Mouse (Mus musculus) granulocyte monocyte progenitor cell, adult 5-6 weeks (primary cell): Measurements from ENCODE around the gene Slc22a13. TPM values are rescaled to one million over a fixed set of nuclear protein-coding genes. Genes with fewer than 3 reads are reported as not detected.
A peak's percentile ranks its signal among the peaks of the same experiment; 100 is the strongest.
"Not testable (repeated sequence)": the region's sequence is repeated elsewhere in the genome, so short reads cannot be mapped to it uniquely, and the experiment has no call there.

Experiments
- ATAC-seq: replicated peaks from 2 replicates; pipeline ENCODE4 v1.8.0; 2016; ENCODE audit warnings: mild to moderate bottlenecking, moderate TSS enrichment, inconsistent platforms; ENCODE audit not compliant: poor library complexity, severe bottlenecking
- total RNA-seq, 2 experiments: library from RNA; stranded (forward) in 1 of 2; stranded (reverse) in 1 of 2; fragments of 200-712, 200-1000 nt in 1 of 2; fragments of >200 nt in 1 of 2; fragmentation: Nextera tagmentation in 1 of 2; gene quantifications; 2 replicates each; pipeline ENCODE4 v1.2.3; 2014 to 2017

The Slc22a13 gene
- total RNA-seq (2014; fragmentation: Nextera tagmentation) (not detected in 2 replicates), total RNA-seq (2017) (not detected in 2 replicates)

DNA sequence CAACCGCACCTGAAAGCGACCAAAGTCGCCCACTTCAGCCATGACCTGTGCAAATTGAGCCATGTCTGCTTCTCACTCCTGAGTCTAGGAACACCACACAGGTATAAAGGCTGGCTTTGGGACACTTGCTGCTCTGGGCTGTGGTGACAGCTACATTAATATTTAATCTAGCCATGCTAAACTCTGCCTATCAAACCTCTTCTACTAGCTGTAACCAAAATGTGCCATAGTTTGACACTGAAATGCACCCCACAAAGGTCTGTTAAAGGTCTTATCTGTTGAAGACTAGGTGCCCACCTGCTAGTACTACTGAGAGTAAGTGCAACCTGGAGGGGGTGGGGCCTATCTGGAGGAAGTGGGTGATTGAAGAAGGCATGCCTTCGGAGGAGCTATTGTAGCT, at the start of gene Slc22a13:
TSS of gene Slc22a13 (minus strand) at position 101 of the 400 bp plus-strand sequence.
- no peak for ATAC-seq

DNA sequence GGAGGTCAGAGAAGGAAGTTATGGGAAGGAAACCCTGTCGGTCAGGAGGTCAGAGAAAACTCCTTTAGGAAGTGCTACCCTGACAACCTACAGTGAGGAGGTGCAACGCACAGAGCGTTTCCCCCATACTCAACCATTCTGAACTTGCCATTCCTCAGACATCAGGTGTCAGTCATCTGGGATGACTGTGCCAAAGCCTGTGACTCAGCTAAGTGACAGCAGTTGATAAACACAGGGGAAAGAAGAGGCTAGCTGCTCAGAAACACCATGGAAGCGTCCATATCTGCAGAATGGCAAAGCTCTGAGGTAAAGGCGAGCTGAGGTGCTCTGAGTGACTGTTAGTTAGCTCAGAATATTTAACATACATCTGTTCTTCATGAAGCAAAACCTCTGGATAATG, 49.2 kb upstream of the Slc22a13 start:
- ATAC-seq, result no peak

DNA sequence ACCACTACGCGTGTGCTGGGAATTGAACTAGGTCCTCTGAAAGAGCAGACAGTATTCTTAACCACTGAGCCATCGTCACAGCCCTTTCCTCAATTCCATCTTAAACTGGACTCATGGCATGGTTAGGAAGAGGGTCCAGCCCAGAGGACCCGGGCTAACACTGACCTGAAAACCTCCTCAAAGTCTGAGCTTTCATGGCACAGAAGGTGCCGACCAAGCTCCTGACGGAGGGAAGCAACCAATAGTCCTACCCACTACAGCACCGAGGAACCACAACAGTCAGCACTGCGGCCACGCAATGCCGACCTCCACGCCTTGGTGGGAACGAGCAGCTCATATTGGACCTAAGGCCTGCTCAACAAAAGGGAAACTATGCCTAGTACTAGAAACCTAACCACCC, 47.3 kb upstream of the Slc22a13 start:
- no peak for ATAC-seq

DNA sequence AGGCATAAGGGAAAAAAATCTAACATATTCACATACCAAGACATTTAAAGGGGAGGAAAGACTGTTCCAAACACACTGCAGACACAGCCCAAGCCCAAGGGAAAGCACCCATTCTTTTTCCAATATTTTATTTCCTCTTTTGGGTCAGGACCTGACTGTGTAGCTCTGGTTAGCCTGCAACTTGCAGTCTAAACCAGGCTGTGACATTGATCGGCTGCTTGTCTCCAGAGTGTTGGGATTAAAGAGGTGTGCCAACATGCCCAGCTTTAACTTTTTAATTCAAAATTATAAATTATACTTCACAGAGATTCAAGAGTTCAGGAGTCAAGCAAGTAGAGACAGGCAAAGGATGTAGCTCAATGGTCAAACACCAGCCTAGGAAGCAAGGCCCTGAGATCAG, 46.2 kb upstream of the Slc22a13 start:
- no peak for ATAC-seq

DNA sequence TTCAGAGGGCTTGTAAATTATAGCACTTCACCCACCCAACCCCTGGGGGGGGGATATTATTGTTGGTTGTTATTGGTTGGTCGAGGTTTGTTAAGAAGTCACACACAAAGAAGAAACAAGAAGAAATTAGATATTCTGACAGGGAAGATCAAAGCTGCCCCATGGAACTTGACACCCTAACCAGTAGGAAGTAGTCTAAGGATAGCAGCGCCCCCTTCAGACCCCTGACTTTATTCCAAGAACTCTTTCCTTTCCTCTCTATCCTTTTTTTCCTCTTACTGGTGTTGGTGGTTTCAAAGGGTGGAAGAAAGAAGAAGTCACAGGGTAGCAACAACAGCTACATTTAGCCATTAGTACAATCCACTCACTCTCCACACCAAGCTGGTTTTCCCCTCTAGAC, 45.3 kb upstream of the Slc22a13 start:
- no peak for ATAC-seq

DNA sequence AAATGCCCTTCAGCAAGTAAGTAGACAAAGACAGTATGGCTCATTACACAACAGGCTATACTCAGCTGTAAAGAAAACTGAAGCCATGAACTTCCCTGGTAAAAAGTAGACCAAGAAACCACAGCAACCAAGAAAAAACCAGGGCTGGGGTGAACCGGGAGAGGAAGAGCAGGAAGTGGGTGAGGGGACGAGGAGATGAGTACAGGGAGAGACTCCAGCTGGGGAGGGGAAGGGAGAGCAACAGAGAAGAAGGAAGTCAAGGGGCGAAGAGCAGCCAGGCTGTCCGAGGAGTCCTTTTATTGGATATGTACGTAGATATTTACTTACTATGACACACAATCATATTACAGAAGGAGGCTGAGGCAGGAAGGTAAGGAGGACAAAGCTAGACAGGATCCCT, 39.1 kb upstream of the Slc22a13 start:
- peak; percentile 94 for ATAC-seq

DNA sequence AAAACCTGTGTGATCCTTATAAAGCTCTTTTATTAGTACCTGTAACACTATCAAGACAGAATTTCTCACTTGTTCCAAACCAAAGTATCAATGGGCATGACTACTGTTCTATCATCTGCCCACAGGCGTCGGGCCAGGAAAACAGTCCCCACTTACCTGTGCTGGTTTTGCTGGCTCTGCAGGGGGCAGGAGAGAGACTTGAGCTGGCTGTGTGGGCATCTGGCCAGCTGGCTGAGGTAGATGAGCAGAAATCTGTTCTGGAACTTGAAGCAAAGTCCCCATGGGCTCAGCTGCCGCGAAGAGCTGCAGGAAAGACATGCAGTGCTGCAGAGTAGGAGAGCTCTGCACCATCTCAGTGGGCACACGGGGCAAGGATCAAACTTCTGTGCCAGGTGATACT, 37.9 kb upstream of the Slc22a13 start:
- no peak for ATAC-seq

DNA sequence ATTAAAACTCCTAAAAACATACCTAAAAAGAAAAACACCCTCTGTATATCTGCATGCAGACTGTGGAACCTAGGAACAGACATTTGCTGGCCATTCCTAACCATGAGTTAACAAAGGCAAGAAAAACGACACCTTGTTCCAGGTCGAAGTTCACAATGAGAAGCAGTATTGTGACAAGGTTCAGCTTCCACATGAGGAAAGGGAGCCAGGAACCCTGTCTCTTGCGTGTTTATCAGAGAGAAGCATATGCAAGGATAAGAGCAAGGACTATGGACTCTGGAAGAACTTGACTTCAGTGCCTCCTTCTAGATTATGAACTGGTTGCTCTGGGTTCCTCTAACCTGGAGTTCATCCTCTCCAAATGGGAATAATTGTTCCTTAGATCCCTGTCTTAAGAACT, 35.1 kb upstream of the Slc22a13 start:
- no peak for ATAC-seq

DNA sequence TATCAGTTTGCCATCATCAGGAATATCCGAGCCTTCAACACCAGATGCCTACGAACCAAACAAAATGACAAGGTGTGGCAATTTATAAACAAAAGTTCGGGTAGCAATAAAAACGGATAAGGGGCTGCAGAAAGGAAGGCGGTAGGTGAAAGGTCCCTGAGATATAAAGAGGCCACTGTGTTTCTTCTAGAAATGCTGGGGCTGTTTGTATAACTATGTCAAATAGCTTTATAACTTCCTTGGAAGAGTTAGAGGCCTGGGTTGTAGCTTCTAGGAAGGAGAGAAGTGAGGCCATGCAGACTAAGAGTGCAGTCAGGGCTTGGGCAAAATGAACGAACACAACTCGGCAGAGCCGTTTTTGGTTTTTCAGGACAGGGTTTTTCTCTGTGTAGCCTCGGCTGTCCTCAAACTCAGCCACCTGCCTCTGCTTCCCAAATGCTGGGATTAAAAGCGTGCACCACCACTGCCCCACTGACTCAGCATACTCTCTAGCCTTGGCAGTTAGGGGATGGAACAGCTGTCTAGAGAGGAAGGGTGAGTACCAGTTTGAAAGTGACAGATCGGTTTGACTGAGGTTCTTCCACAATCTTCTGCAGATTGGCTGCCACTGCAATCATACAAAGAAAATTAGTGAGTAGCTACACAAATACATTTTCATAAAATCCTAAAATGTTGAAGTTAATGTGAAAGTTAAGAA, 32.4 kb upstream of the Slc22a13 start:
- no peak for ATAC-seq

DNA sequence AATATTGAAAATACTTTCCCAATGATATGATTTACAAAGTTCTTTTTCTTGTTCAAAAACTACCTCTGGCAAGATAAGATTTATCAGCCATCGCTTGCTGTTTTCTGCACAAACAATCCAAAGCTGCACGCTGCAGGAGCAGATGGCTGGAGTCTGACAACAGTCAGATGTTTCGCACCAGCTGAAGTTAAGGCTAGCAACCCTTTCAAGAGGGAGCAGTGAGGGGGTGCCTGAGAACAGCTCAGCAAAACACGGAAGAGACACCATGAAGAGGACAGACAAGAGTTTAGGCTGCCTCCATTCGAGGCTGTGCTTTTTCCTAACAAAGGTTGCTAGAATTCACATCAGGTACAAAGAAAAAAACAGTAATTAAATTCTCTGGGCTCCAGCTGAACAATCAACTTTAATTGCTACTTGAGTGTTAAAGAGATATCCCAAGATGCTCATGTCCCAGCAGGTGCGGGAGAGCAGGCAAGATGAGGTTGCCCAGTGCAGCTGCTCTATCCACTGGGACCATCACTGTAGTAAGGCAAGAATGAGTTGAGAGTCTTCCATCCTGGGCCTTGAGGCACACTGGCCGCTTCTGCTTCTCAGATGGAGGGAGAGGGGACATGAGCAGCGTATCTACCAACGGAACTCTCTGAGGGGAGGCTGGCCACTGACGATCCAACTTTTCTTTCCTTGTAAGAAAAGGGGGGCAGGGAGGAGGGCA, 31.5 kb upstream of the Slc22a13 start:
- ATAC-seq, result no peak

DNA sequence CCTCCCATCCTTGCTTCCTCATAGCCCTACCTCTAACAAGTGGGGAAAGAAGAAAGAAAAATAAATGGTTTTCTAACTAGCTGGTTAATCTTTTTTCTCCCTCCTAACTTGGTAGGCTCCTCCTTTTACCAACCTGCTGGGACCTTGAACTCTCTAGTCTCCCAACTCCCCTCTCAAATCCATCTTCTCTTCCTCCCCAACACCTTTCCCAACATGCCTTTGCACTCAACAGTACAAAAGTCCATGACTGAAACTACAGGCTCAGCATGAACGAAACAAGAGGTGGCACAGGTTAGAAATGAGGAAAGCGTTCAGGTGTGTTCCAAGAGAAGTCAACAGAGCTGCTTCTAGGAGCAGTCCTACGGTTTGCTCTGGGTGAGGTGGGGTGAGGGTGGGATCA, 30.4 kb upstream of the Slc22a13 start:
- ATAC-seq, result no peak

DNA sequence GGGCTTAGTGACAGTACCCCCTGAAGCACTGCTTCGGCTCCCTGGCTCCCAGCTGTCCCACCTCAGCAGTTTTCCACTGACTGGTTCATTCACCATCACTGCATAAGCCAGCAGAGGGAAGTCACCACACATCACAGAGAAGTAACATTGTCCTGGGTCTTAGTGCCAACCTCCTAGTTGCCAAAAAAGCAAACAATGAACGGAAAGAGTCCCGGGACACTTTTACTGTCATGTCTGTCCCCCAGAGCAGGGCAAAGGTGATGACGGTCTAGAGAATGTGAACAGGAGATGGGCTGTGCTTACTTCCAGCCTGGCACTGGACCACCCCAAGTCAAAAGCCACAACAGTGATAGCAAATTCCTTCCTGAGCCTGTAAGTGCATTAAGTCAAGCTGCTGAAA, 29.9 kb upstream of the Slc22a13 start:
- no peak for ATAC-seq

DNA sequence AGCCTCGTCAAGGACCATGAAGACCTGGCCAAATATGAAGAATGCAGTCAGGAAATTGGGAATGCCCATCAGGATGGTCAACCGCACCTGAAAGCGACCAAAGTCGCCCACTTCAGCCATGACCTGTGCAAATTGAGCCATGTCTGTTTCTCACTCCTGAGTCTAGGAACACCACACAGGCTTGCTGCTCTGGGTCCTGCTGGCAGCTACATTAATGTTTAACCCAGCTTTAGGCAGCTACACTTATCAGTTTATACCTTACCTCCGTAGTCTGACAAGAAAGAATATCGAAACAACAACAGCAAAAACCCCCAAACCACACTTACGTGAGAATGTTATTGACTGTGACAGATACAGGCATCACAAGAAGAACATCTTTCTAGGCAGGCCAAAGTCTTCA, 22.7 kb upstream of the Slc22a13 start:
- no peak for ATAC-seq

DNA sequence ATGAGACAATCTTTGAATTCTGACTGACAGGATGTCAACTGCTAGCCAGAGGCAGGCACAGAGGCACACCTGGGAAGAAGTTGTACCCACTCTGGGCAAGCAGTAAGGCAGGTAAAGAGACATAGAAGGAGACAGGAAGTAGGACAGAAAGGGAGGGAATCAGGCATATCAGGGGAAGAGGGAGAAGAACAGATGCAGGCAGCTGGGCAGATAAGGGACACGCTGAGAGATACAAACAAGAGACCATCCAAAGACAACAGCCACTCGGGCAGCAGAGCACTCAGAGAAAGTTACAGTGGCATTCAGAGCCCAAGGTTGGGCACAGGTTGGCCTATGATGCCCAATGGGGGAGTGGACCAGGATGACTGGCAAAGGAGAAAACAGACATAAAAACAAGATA, 21.9 kb upstream of the Slc22a13 start:
- ATAC-seq, result no peak

DNA sequence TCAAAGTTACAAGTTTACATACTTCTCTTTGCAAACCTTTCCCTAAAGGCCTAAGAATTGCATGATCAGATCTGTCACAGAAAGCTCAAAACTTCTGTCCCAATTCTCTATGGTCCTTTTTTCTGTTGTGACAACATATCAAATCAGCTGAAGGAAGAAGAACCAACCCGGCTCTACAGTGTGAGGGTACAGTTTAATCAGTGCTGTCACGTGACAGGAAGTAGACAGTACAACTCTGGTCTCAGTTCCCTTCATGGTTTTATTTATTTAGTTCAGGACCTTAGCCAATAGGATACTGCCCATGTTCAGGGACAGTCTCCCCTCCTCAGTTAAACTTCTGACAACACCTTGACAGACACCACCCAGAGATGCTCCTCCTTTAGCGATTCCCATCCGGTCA, 11.4 kb upstream of the Slc22a13 start:
- ATAC-seq, result peak; percentile 52; the same call in 1 of the 2 replicates

DNA sequence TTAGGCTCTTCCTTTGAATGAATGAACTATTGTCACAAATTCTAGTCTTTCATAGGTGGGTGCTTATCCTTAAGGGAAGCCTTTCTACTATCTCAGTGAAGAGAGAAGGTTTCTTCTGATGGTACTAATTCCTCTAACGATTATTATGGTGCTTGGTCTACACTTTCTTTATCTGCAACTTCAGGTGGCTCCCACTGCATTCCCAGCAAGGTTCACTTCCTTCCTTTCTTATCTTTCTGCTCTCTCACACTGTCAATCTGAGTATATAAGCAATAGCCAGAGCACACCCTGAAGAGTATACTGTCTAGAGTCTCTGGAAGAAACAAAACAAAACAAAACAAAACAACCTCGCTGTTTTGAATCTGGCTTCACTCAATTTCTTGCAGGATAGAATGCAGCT, 10.8 kb upstream of the Slc22a13 start:
- no peak for ATAC-seq

DNA sequence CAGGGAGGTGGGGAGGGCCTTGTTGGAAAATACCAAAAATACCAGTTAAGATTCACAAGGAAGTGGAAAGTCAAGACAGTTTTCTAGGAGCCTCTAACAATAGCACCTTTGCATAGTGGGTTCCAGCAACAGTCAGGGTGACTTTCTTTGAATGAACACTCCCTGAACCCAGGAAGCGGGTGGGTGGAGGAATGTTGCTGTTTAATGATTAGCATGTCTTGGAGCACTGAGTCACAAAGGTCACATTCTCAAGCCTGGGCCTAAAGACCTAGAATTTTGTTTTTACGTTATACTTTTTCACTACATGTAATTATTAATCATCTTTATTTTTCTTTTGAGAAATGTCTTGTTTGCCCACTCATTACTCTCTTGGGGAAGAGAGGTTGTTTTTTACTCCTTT, 6.4 kb upstream of the Slc22a13 start:
- ATAC-seq, result not testable (repeated sequence)

DNA sequence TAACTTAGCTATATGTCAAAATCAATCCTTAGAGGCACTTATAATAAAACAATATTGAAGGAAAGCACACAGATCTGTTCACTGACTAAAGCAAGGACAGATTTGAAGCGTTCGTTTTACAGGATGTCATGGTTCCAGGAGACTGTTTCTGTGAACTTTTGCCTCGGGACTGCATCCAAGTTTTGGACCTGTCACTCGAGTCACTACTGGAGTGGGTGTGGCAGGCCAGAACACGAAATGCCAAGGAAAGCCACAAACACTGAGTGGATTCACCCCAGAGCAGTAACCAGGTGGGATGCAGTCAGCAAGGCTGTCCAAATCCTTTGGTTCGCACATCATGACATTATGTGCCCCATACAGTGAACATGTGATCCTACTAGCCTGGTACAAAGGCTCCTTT, 5.7 kb upstream of the Slc22a13 start:
- no peak for ATAC-seq

DNA sequence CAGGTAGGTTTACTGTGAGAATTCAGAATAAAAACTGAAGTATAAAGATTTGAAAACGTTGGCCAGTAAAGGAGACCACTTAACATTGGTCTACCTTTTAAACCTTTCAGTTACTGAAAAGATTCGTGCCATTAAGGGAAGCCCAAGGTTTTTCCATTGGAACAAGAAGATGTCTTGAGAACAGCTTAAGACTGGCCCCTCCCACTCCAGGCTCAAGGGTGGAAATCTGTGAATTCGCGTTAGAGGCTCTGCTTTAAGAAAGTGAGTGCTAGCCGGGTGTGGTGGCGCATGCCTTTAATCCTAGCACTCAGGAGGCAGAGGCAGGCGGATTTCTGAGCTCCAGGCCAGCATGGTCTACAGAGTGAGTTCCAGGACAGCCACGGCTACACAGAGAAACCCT, 4.1 kb upstream of the Slc22a13 start:
- no peak for ATAC-seq

DNA sequence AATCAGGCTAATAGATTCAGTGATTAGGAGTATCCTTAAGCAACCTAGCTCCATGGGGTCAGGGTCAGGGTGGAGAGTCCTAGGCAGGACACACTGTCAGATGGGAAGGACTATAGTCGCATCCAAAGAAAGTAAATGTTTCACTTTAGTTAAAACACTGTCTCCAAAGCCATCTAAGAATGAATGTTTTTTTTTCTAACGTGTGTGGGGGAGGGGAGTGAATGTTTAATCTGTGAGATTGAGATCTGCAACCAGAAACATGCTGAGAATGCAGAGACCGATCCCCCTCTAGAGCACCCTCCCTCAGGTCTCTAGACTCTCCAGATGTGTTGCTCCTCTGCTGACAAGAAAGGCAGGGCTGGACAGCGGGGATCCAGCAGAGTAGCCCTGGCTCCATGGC, 1.8 kb downstream of the Slc22a13 start:
- ATAC-seq, result no peak

DNA sequence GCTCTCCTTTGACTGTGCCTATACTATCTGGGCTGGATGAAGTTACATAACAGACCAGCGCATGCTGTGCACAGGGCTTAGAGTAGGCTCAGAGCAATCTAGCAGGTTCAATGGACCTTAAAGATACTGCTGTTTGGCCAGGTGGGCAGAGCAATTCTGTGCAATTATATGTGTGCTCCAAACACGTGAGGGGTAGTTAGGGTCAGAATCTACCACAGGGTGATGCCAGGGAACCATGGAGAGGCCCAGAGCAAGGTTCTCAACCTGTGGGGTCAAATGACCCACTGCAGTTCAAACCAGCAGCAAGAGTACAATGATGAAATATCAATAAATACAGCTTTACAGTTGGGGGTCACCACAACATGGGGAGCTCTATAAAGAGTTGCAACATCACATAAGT, 2.2 kb downstream of the Slc22a13 start:
- ATAC-seq, result no peak

DNA sequence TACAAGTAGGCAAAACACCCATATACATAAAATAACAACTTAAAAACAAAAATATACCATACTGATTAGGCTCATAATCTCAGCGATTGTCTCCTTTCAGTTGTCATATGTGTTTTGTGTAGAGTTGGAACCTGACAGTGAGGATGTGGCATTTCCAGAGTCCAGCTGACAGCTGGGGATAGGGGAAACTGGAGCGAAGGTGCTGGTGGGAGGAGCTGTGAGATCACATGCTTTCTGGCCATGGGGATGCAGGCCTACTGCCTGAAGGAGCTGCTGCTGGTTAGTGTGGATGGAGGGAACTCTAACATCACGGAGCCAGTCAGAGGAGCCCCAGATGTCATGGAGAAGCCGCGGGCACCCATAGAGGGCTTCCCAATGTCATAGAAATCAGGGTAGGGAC, 3.1 kb downstream of the Slc22a13 start:
- no peak for ATAC-seq
